Mouse (Mus musculus) kidney, adult 2 months (tissue): ENCODE results near the gene Lrrc74b. TPM values are rescaled to one million over a fixed set of nuclear protein-coding genes. Genes with fewer than 3 reads are reported as not detected.

Source experiments
- DNase-seq: peaks from one replicate; pipeline ENCODE4 v3.0.0; 2021
- H3K27ac ChIP-seq: fragments of 200-500 bp; 2 replicates; pipeline ENCODE4 v1.5.1; 2012; ENCODE audit warnings: low read depth, low read length, control low read depth, inconsistent platforms; ENCODE audit not compliant: insufficient read depth
- H3K27me3 ChIP-seq: fragments of 200-500 bp; replicated peaks from 2 replicates; pipeline ENCODE4 v1.6.1; 2012; ENCODE audit warnings: mild to moderate bottlenecking, moderate library complexity, low read length, inconsistent platforms; ENCODE audit not compliant: control insufficient read depth, insufficient read depth
- H3K36me3 ChIP-seq: fragments of 200-500 bp; 2 replicates; pipeline ENCODE4 v1.6.1; 2012; ENCODE audit warnings: mild to moderate bottlenecking, moderate library complexity, low read length, inconsistent platforms; ENCODE audit not compliant: control insufficient read depth, insufficient read depth
- H3K4me1 ChIP-seq: fragments of 200-500 bp; 2 replicates; pipeline ENCODE4 v1.6.1; 2011; ENCODE audit warnings: low read length; ENCODE audit not compliant: control insufficient read depth, insufficient read depth
- H3K4me3 ChIP-seq: fragments of 200-500 bp; 2 replicates; pipeline ENCODE4 v1.5.1; 2011; ENCODE audit warnings: mild to moderate bottlenecking, low read depth, low read length, control low read depth; ENCODE audit not compliant: insufficient read depth
- CTCF ChIP-seq: fragments of 200-500 bp; conservative IDR thresholded peaks from 2 replicates; pipeline ENCODE4 v1.5.1; 2011; ENCODE audit warnings: low read depth, mild to moderate bottlenecking, control low read depth, low read length, moderate library complexity, mixed read lengths; ENCODE audit not compliant: insufficient read depth, insufficient read length
- POLR2A ChIP-seq: fragments of 200-500 bp; IDR thresholded peaks from one replicate; pipeline ENCODE4 v1.6.1; 2011; ENCODE audit warnings: low read depth, low read length, control low read depth
- WGBS: fragments of 180-500 bp; shearing (Covaris S2); methylation state at CpG from one replicate; pipeline ENCODE4 v1.1.7; 2018; 5-methylcytosine and 5-hydroxymethylcytosine counted together
- polyA plus RNA-seq: library from polyadenylated mRNA; depleted of rRNA; stranded (reverse); fragments of >200 nt; gene quantifications from 2 replicates; pipeline ENCODE4 v1.2.3, GENCODE M21; 2012

The Lrrc74b gene
- polyA plus RNA-seq, 1 experiment, result 0.05 TPM

GRCm38 (mm10) chr16:17576825-17577215 lies 15.8 kb upstream of the Lrrc74b start:
- H3K27ac ChIP-seq, result no peak overlapping the region
- H3K27me3 ChIP-seq, result no peaks in the 10 kb centered on the region
- H3K4me3 ChIP-seq, result peak overlapping the region; percentile 74
- TF ChIP-seq CTCF (no peak), POLR2A (no peak)
- H3K36me3 ChIP-seq, result no peaks in the 10 kb centered on the region
- H3K4me1 ChIP-seq, result 0 out of 2 replicates have a peak, but pooled peaks cover 3% of the 10 kb centered on the region
- DNase-seq, result no peak
- 21% methylated on average over 8 of the region's 8 CpGs for WGBS

GRCm38 (mm10) chr16:17575870-17576824 lies 15.1 kb upstream of the Lrrc74b start:
- peak overlapping the region; percentile 74 for H3K4me3 ChIP-seq
- no peaks in the 10 kb centered on the region for H3K36me3 ChIP-seq
- no peaks in the 10 kb centered on the region for H3K27me3 ChIP-seq
- 0 out of 2 replicates have a peak, but pooled peaks cover 3% of the 10 kb centered on the region for H3K4me1 ChIP-seq
- no peak overlapping the region for H3K27ac ChIP-seq
- no peak for TF ChIP-seq POLR2A
- no peak for TF ChIP-seq CTCF
- peak; percentile 83 for DNase-seq
- WGBS, result 13% methylated on average over 45 of the region's 45 CpGs

GRCm38 (mm10) chr16:17566186-17566585 lies 5.1 kb upstream of the Lrrc74b start:
- no peak for DNase-seq
- 16% methylated on average over 4 of the region's 4 CpGs for WGBS
- H3K27ac ChIP-seq, result no peak overlapping the region
- TF ChIP-seq POLR2A (no peak), CTCF (no peak; the same call in 1 of the 2 replicates)
- H3K4me1 ChIP-seq, result peaks cover 3% of the 10 kb centered on the region; the same call in 1 of the 2 replicates
- H3K36me3 ChIP-seq, result no peaks in the 10 kb centered on the region
- no peaks in the 10 kb centered on the region for H3K27me3 ChIP-seq
- no peak overlapping the region for H3K4me3 ChIP-seq

DNA sequence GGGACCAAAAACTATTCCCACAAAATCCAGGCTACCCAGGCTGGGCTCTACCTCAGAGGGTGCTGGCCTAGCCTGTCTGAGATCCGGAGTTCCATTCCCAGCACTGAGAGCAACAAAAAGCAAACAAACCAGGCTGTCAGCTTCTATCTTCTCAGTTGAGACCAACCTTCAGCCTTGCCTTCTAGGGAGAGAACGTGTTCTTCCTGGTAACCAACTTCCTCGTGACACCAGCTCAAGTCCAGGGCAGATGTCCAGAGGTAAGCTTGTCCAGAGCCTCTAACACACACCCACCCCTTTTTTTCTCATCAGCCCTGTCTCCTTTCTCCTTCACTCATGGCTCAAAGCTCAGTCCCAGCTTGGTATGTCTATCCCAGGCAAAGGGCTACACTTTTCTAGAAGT lies 3.7 kb upstream of the Lrrc74b start:
- Histone ChIP-seq H3K4me1 (peaks cover 3% of the 10 kb centered on the region; the same call in 1 of the 2 replicates), H3K27me3 (no peaks in the 10 kb centered on the region), H3K27ac (no peak overlapping the region), H3K4me3 (no peak overlapping the region), H3K36me3 (no peaks in the 10 kb centered on the region)
- TF ChIP-seq POLR2A, result no peak
- 48% methylated on average over 3 of the region's 3 CpGs for WGBS
- peak; percentile 53 for DNase-seq

DNA sequence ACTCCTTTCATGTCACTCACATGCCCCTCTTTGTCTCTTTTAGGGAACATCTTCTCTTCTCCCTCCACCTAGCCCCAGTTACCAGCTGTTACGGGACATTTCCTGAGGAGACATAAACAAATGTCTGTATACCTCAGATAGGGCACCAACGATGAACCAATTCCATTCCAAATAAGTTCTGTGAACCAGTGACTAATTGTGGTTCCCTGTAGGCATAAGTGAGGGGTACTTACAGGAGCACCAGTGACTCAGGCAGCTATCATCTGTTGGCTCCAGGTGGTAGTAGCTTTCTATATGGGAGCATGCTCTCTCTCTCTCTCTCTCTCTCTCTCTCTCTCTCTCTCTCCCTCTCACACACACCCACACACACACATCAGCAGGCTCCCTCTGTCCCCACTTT lies 3.2 kb upstream of the Lrrc74b start:
- Histone ChIP-seq H3K27ac (no peak overlapping the region), H3K27me3 (no peaks in the 10 kb centered on the region), H3K4me1 (peaks cover 3% of the 10 kb centered on the region; the same call in 1 of the 2 replicates), H3K36me3 (no peaks in the 10 kb centered on the region), H3K4me3 (no peak overlapping the region)
- 78% methylated on average over 2 of the region's 2 CpGs for WGBS
- no peak for TF ChIP-seq POLR2A
- no peak for TF ChIP-seq CTCF
- no peak for DNase-seq

- no peak for TF ChIP-seq CTCF
- TF ChIP-seq POLR2A, result no peak
- H3K4me1 ChIP-seq, result peaks cover 3% of the 10 kb centered on the region; the same call in 1 of the 2 replicates
- DNase-seq, result no peak
- 39% methylated on average over 1 of the region's 1 CpGs for WGBS
- no peaks in the 10 kb centered on the region for H3K36me3 ChIP-seq
- H3K27ac ChIP-seq, result no peak overlapping the region
- H3K27me3 ChIP-seq, result no peaks in the 10 kb centered on the region
- H3K4me3 ChIP-seq, result no peak overlapping the region
Observed at GRCm38 (mm10) chr16:17563580-17563979, 2.5 kb upstream of the Lrrc74b start.

GRCm38 (mm10) chr16:17561751-17562208 lies 733 bp upstream of the Lrrc74b start, which contains the start of gene P2rx6:
Gene P2rx6, plus strand, starts transcription at chr16:17561885.
- Histone ChIP-seq H3K4me1 (peaks cover 3% of the 10 kb centered on the region; the same call in 1 of the 2 replicates), H3K4me3 (peak within 1 kb of the TSS; percentile 18; the same call in 1 of the 2 replicates), H3K27ac (no peak within 1 kb of the TSS), H3K27me3 (no peaks in the 10 kb centered on the region), H3K36me3 (no peaks in the 10 kb centered on the region)
- no peak for TF ChIP-seq POLR2A
- TF ChIP-seq CTCF, result no peak
- DNase-seq, result peak; percentile 33
- 8% methylated on average over 10 of the region's 10 CpGs for WGBS
